Mouse (Mus musculus) hindbrain, embryonic 14.5 days (tissue): ENCODE measurements at regions not wholly inside any gene's neighbourhood (a gene's known extent, or its start where the extent isn't known, plus 50 kb on each side); places are given as distances from the start of the nearest gene placed in this dataset.

Experiments used
- ATAC-seq: fragments of 200-750 bp; cut with Nextera tagmentation; 2 replicates; pipeline ENCODE4 v1.8.0; 2017; ENCODE audit warnings: moderate number of reproducible peaks, mild to moderate bottlenecking, moderate TSS enrichment, moderate library complexity; ENCODE audit not compliant: low FRiP score
- DNase-seq: peaks from one replicate; pipeline ENCODE4 v3.0.0-alpha.2; 2015; ENCODE audit warnings: low spot score
- H3K27ac ChIP-seq: fragments of 300-500 bp; sonication (generic); 2 replicates; pipeline ENCODE4 v1.5.1; 2014; ENCODE audit warnings: mild to moderate bottlenecking, moderate library complexity
- H3K27me3 ChIP-seq: fragments of 300-500 bp; sonication (generic); 2 replicates; pipeline ENCODE4 v1.6.1; 2014; ENCODE audit warnings: mild to moderate bottlenecking, low read length, mixed read lengths; ENCODE audit not compliant: control insufficient read depth, insufficient read depth
- H3K36me3 ChIP-seq: fragments of 300-500 bp; sonication (generic); replicated peaks from 2 replicates; pipeline ENCODE4 v1.6.1; 2014; ENCODE audit not compliant: control insufficient read depth, insufficient read depth
- H3K4me1 ChIP-seq: fragments of 300-500 bp; sonication (generic); replicated peaks from 2 replicates; pipeline ENCODE4 v1.6.1; 2014; ENCODE audit warnings: antibody characterized with exemption, low read length, mixed read lengths; ENCODE audit not compliant: control insufficient read depth, insufficient read depth
- H3K4me2 ChIP-seq: fragments of 300-500 bp; sonication (generic); replicated peaks from 2 replicates; pipeline ENCODE4 v1.6.1; 2014; ENCODE audit warnings: mild to moderate bottlenecking, moderate library complexity
- H3K4me3 ChIP-seq: fragments of 300-500 bp; sonication (generic); replicated peaks from 2 replicates; pipeline ENCODE4 v1.5.1; 2014; ENCODE audit warnings: mild to moderate bottlenecking, low read length
- H3K9ac ChIP-seq: fragments of 300-500 bp; sonication (generic); 2 replicates; pipeline ENCODE4 v1.6.1; 2014
- H3K9me3 ChIP-seq: fragments of 300-500 bp; sonication (generic); 2 replicates; pipeline ENCODE4 v1.6.1; 2016; ENCODE audit warnings: low read length; ENCODE audit not compliant: control insufficient read depth
- WGBS: fragments of 180-500 bp; shearing (Covaris S2); extraction: QIAGEN DNeasy Blood & Tissue Kit; methylation state at CpG from one replicate; pipeline ENCODE4 v1.1.7; 2014; 5-methylcytosine and 5-hydroxymethylcytosine counted together

GRCm38 (mm10) chr9:24888282-24888681 is 114.2 kb upstream of the Tbx20 start:
- Histone ChIP-seq H3K4me2 (no peak overlapping the region), H3K36me3 (no peaks in the 10 kb centered on the region), H3K9me3 (no peaks in the 10 kb centered on the region), H3K27me3 (no peaks in the 10 kb centered on the region), H3K27ac (no peak overlapping the region), H3K4me3 (no peak overlapping the region), H3K9ac (no peak overlapping the region), H3K4me1 (no peaks in the 10 kb centered on the region)
- WGBS = 87% methylated on average over 9 of the region's 9 CpGs
- DNase-seq (no peak), ATAC-seq (no peak)

GRCm38 (mm10) chr9:24896498-24897261 is 122.6 kb upstream of the Tbx20 start:
- WGBS = 86% methylated on average over 13 of the region's 13 CpGs
- H3K4me2 ChIP-seq = no peak overlapping the region

GRCm38 (mm10) chr9:24899206-24899928 is 125.3 kb upstream of the Tbx20 start:
- no peak overlapping the region for H3K4me3 ChIP-seq
- H3K36me3 ChIP-seq = no peaks in the 10 kb centered on the region
- no peaks in the 10 kb centered on the region for H3K4me1 ChIP-seq
- no peak for ATAC-seq
- no peaks in the 10 kb centered on the region for H3K9me3 ChIP-seq
- DNase-seq = no peak
- no peak overlapping the region for H3K4me2 ChIP-seq
- no peak overlapping the region for H3K9ac ChIP-seq
- H3K27ac ChIP-seq = no peak overlapping the region
- 88% methylated on average over 7 of the region's 7 CpGs for WGBS
- H3K27me3 ChIP-seq = no peaks in the 10 kb centered on the region

More at GRCm38 (mm10) chr9:24896498-24897261, 122.6 kb upstream of the Tbx20 start:
- H3K9me3 ChIP-seq = no peaks in the 10 kb centered on the region
- DNase-seq (no peak), ATAC-seq (no peak)
- H3K27ac ChIP-seq = no peak overlapping the region
- H3K4me3 ChIP-seq = no peak overlapping the region
- no peaks in the 10 kb centered on the region for H3K36me3 ChIP-seq
- H3K27me3 ChIP-seq = no peaks in the 10 kb centered on the region
- H3K4me1 ChIP-seq = no peaks in the 10 kb centered on the region
- no peak overlapping the region for H3K9ac ChIP-seq

GRCm38 (mm10) chr9:24903706-24904105 is 129.6 kb upstream of the Tbx20 start:
- Histone ChIP-seq H3K9ac (no peak overlapping the region), H3K4me1 (peaks cover 1% of the 10 kb centered on the region; the same call in 1 of the 2 replicates), H3K27ac (no peak overlapping the region), H3K4me2 (no peak overlapping the region), H3K9me3 (no peaks in the 10 kb centered on the region), H3K27me3 (no peaks in the 10 kb centered on the region), H3K4me3 (no peak overlapping the region), H3K36me3 (no peaks in the 10 kb centered on the region)
- 79% methylated on average over 5 of the region's 5 CpGs for WGBS
- ATAC-seq (no peak), DNase-seq (no peak)

- Histone ChIP-seq H3K9me3 (no peaks in the 10 kb centered on the region), H3K9ac (no peak overlapping the region), H3K4me3 (no peak overlapping the region), H3K27me3 (no peaks in the 10 kb centered on the region), H3K4me1 (peaks cover 15% of the 10 kb centered on the region; the same call in 1 of the 2 replicates), H3K4me2 (no peak overlapping the region), H3K36me3 (no peaks in the 10 kb centered on the region), H3K27ac (peak overlapping the region; percentile 34; the same call in 1 of the 2 replicates)
- peak; percentile 50 for DNase-seq
- ATAC-seq = peak; percentile 72
- 39% methylated on average over 8 of the region's 8 CpGs for WGBS
Measured at GRCm38 (mm10) chr9:24909086-24909979, 135.2 kb upstream of the Tbx20 start.

- WGBS = 73% methylated on average over 5 of the region's 5 CpGs
- no peaks in the 10 kb centered on the region for H3K36me3 ChIP-seq
- peaks cover 15% of the 10 kb centered on the region; the same call in 1 of the 2 replicates for H3K4me1 ChIP-seq
- no peak for ATAC-seq
- no peak overlapping the region for H3K4me2 ChIP-seq
- H3K27me3 ChIP-seq = no peaks in the 10 kb centered on the region
- H3K9ac ChIP-seq = no peak overlapping the region
- no peak for DNase-seq
- no peaks in the 10 kb centered on the region for H3K9me3 ChIP-seq
- no peak overlapping the region for H3K4me3 ChIP-seq
- H3K27ac ChIP-seq = no peak overlapping the region
Measured at GRCm38 (mm10) chr9:24910738-24911137, 136.6 kb upstream of the Tbx20 start.

GRCm38 (mm10) chr9:24920031-24920445 is 145.9 kb upstream of the Tbx20 start:
- ATAC-seq (no peak), DNase-seq (no peak)
- H3K36me3 ChIP-seq = no peaks in the 10 kb centered on the region
- H3K4me3 ChIP-seq = no peak overlapping the region
- H3K4me2 ChIP-seq = no peak overlapping the region
- H3K4me1 ChIP-seq = no peaks in the 10 kb centered on the region
- no peaks in the 10 kb centered on the region for H3K27me3 ChIP-seq
- H3K27ac ChIP-seq = no peak overlapping the region
- H3K9me3 ChIP-seq = no peaks in the 10 kb centered on the region
- 93% methylated on average over 9 of the region's 9 CpGs for WGBS
- H3K9ac ChIP-seq = no peak overlapping the region

GRCm38 (mm10) chr9:24922051-24922860 is 148.2 kb upstream of the Tbx20 start:
- no peak for ATAC-seq
- no peak overlapping the region for H3K27ac ChIP-seq
- WGBS = 51% methylated on average over 4 of the region's 4 CpGs
- H3K9me3 ChIP-seq = no peaks in the 10 kb centered on the region
- H3K4me1 ChIP-seq = no peaks in the 10 kb centered on the region
- no peak overlapping the region for H3K4me2 ChIP-seq
- H3K4me3 ChIP-seq = no peak overlapping the region
- H3K9ac ChIP-seq = no peak overlapping the region
- no peaks in the 10 kb centered on the region for H3K27me3 ChIP-seq
- no peak for DNase-seq
- no peaks in the 10 kb centered on the region for H3K36me3 ChIP-seq
